21 mouse cellular contexts compared by ENCODE assay signal in the genomic region with DNA sequence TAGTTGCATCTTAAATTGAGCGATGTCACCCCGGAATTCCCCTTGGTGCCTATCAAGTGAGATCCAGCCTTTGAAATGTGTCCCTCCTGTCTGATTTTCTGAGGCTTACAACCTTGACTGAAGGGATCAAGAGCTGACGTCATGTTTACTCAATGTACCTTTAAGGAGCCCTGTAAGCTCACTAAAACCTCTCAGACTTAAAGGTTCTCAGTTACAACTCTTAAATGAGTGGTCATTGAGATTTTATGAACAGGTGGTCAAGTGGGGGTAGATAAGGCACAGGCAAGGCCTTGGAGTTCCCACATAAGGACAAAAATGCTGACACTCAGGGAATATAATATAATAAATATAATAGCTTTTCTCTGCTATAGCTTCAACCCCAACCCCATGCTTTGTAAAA.
DNase-seq lines count a peak whose midpoint lies in the region; ATAC-seq and TF ChIP-seq lines count a peak whose summit lies in the region.
"Had no signal": no experiment of that assay in that cellular context is flagged by ENCODE, and none has a peak within 500 bp of the region (broad histone marks: within the 10 kb centered on the region; RNA-seq: fewer than 3 reads in every experiment).

No protein-coding gene starts in this region.

- 65% methylated on average over 3 of the region's 3 CpGs for WGBS in lung, embryonic 14.5 days
- WGBS in lung, embryonic 16.5 days, result 63% methylated on average over 3 of the region's 3 CpGs
- WGBS in lung, postnatal 0 days, result 49% methylated on average over 3 of the region's 3 CpGs

- peak; percentile 81; the same call in 1 of the 2 replicates for ATAC-seq in lung, embryonic 14.5 days (ENCODE audit: insufficient read depth)
- peak; percentile 88 for ATAC-seq in lung, embryonic 16.5 days (ENCODE audit: low read depth)
- peak; percentile 87 for ATAC-seq in lung, postnatal 0 days
- ATAC-seq: activated CD4-positive, CD25-positive, alpha-beta regulatory T cell, adult 4 months; CD4-positive, CD25-positive, alpha-beta regulatory T cell, adult 4 months; Patski had no signal

- H3K9me3 ChIP-seq in lung, embryonic 14.5 days (ENCODE audit: low read depth, low read length), result no peaks in the 10 kb centered on the region
- no peaks in the 10 kb centered on the region for H3K9me3 ChIP-seq in lung, embryonic 16.5 days (ENCODE audit: control insufficient read depth, low read length)
- no peaks in the 10 kb centered on the region for H3K9me3 ChIP-seq in lung, postnatal 0 days (ENCODE audit: low read length)
- H3K9me3 ChIP-seq: G1E had no signal

- peak; percentile 22; the same call in 1 of the 2 replicates for TF ChIP-seq EP300 in lung, postnatal 0 days (IDR thresholded peaks at IDR 0.05)

- DNase-seq in lung, embryonic 14.5 days, result peak; percentile 62
- no peak for DNase-seq in lung, postnatal 10 days
- DNase-seq in lung, postnatal 4 days, result no peak
- peak; percentile 79 for DNase-seq in lung, postnatal 0 days (ENCODE audit: low spot score)
- no peak for DNase-seq in lung, postnatal 25 days (ENCODE audit: low spot score)
- DNase-seq: adrenal gland, adult 2 months; adrenal gland, adult 8-10 months; adrenal gland, postnatal 10 days; adrenal gland, postnatal 14 days; adrenal gland, postnatal 25 days; adrenal gland, postnatal 36 days; B cell, adult 2 months; cerebellum, adult 11 months; cerebellum, adult 11-12 months; cerebellum, adult 18-20 months had no signal

- no peaks in the 10 kb centered on the region for H3K4me1 ChIP-seq in lung, embryonic 14.5 days (ENCODE audit: insufficient read depth)
- no peaks in the 10 kb centered on the region for H3K4me1 ChIP-seq in lung, embryonic 16.5 days (replicated peaks; ENCODE audit: control insufficient read depth, insufficient read depth, low read length)
- no peaks in the 10 kb centered on the region for H3K4me1 ChIP-seq in lung, postnatal 0 days (ENCODE audit: insufficient read depth, low read depth, low read length)

- H3K9ac ChIP-seq in lung, embryonic 14.5 days, result no peak overlapping the region
- H3K9ac ChIP-seq in lung, embryonic 16.5 days (ENCODE audit: low read length), result no peak overlapping the region
- H3K9ac ChIP-seq in lung, postnatal 0 days (replicated peaks; ENCODE audit: low read depth), result no peak overlapping the region

- no peak overlapping the region for H3K4me2 ChIP-seq in lung, embryonic 14.5 days
- H3K4me2 ChIP-seq in lung, embryonic 16.5 days (ENCODE audit: low read depth, low read length), result no peak overlapping the region
- no peak overlapping the region for H3K4me2 ChIP-seq in lung, postnatal 0 days (replicated peaks; ENCODE audit: low read depth, low read length)

- no peaks in the 10 kb centered on the region for H3K27me3 ChIP-seq in lung, embryonic 14.5 days (ENCODE audit: insufficient read depth, low read length)
- peaks cover 4% of the 10 kb centered on the region for H3K27me3 ChIP-seq in lung, embryonic 16.5 days (ENCODE audit: control insufficient read depth, insufficient read depth, low read depth, low read length)
- 0 out of 2 replicates have a peak, but pooled peaks cover 4% of the 10 kb centered on the region for H3K27me3 ChIP-seq in lung, postnatal 0 days (replicated peaks; ENCODE audit: insufficient read depth, low read length)
- H3K27me3 ChIP-seq: CH12.LX, Patski had no signal

- no peaks in the 10 kb centered on the region for H3K36me3 ChIP-seq in lung, embryonic 14.5 days (ENCODE audit: insufficient read depth)
- no peaks in the 10 kb centered on the region for H3K36me3 ChIP-seq in lung, embryonic 16.5 days (ENCODE audit: control insufficient read depth, insufficient read depth, low read length)
- no peaks in the 10 kb centered on the region for H3K36me3 ChIP-seq in lung, postnatal 0 days (ENCODE audit: insufficient read depth, low read length)
- H3K36me3 ChIP-seq: G1E had no signal

- H3K27ac ChIP-seq in lung, embryonic 14.5 days (ENCODE audit: low read depth), result no peak overlapping the region
- no peak overlapping the region for H3K27ac ChIP-seq in lung, embryonic 16.5 days (ENCODE audit: low read length)
- no peak overlapping the region for H3K27ac ChIP-seq in lung, postnatal 0 days (ENCODE audit: low read length)

- TF ChIP-seq CTCF in lung, embryonic 14.5 days (IDR thresholded peaks at IDR 0.05; ENCODE audit: low read depth), result no peak
- no peak for TF ChIP-seq CTCF in lung, postnatal 0 days (IDR thresholded peaks at IDR 0.05)

- H3K4me3 ChIP-seq in lung, embryonic 14.5 days (ENCODE audit: low read depth, low read length), result no peak overlapping the region
- no peak overlapping the region for H3K4me3 ChIP-seq in lung, embryonic 16.5 days (ENCODE audit: low read length)
- H3K4me3 ChIP-seq in lung, postnatal 0 days (ENCODE audit: low read depth, low read length), result no peak overlapping the region

Comparison
In these comparisons a context has a peak if more than half of its experiments do, and no peak if none do; other contexts are left out.
1. DNase-seq: peak in lung, embryonic 14.5 days (single experiment) and lung, postnatal 0 days (single experiment); none in lung, postnatal 10 days (single experiment), lung, postnatal 4 days (0 of 2) and lung, postnatal 25 days (single experiment).
2. Peak in every context shown above with its lines, with median percentiles within 50 percentile points of each other: ATAC-seq.